Mouse (Mus musculus) thymus, adult 2 months (tissue): ENCODE measurements around the gene Hecw2. TPM values are rescaled to one million over a fixed set of nuclear protein-coding genes. Genes with fewer than 3 reads are reported as not detected.

Source experiments
- DNase-seq: peaks from one replicate; pipeline ENCODE4 v3.0.0; 2021
- H3K27ac ChIP-seq: fragments of 200-500 bp; 2 replicates; pipeline ENCODE4 v1.5.1; 2012; ENCODE audit warnings: low read length, control low read depth; ENCODE audit not compliant: control insufficient read depth, insufficient read depth
- H3K27me3 ChIP-seq: fragments of 200-500 bp; 2 replicates; pipeline ENCODE4 v1.6.1; 2012; ENCODE audit warnings: mild to moderate bottlenecking, low read length, moderate library complexity, mixed read lengths; ENCODE audit not compliant: control insufficient read depth, insufficient read depth
- H3K36me3 ChIP-seq: fragments of 200-500 bp; 2 replicates; pipeline ENCODE4 v1.6.1; 2012; ENCODE audit warnings: mild to moderate bottlenecking, low read length, moderate library complexity; ENCODE audit not compliant: control insufficient read depth, insufficient read depth
- H3K4me1 ChIP-seq: fragments of 200-500 bp; replicated peaks from 2 replicates; pipeline ENCODE4 v1.6.1; 2012; ENCODE audit warnings: low read length; ENCODE audit not compliant: control insufficient read depth, insufficient read depth
- H3K4me3 ChIP-seq: fragments of 200-500 bp; 2 replicates; pipeline ENCODE4 v1.5.1; 2012; ENCODE audit warnings: mild to moderate bottlenecking, low read length, control low read depth, moderate library complexity; ENCODE audit not compliant: control insufficient read depth, insufficient read depth
- CTCF ChIP-seq: fragments of 200-500 bp; IDR thresholded peaks from 2 replicates; pipeline ENCODE4 v1.5.1; 2012; ENCODE audit warnings: mild to moderate bottlenecking, control low read depth, low read length, moderate library complexity, borderline replicate concordance; ENCODE audit not compliant: control insufficient read depth, poor library complexity, insufficient read depth; ENCODE audit errors: extremely low read depth
- POLR2A ChIP-seq: fragments of 200-500 bp; IDR thresholded peaks from 2 replicates; pipeline ENCODE4 v1.6.1; 2012; ENCODE audit warnings: mild to moderate bottlenecking, low read length, control low read depth, moderate library complexity; ENCODE audit not compliant: control insufficient read depth, poor library complexity, insufficient read depth; ENCODE audit errors: extremely low read depth
- WGBS: fragments of 180-500 bp; shearing (Covaris S2); methylation state at CpG from one replicate; pipeline ENCODE4 v1.1.7; 2018; 5-methylcytosine and 5-hydroxymethylcytosine counted together
- polyA plus RNA-seq: library from polyadenylated mRNA; depleted of rRNA; stranded (reverse); fragments of >200 nt; gene quantifications from 2 replicates; pipeline ENCODE4 v1.2.3, GENCODE M21; 2012

Gene Hecw2
- polyA plus RNA-seq, 1 experiment: 0.55 TPM

DNA sequence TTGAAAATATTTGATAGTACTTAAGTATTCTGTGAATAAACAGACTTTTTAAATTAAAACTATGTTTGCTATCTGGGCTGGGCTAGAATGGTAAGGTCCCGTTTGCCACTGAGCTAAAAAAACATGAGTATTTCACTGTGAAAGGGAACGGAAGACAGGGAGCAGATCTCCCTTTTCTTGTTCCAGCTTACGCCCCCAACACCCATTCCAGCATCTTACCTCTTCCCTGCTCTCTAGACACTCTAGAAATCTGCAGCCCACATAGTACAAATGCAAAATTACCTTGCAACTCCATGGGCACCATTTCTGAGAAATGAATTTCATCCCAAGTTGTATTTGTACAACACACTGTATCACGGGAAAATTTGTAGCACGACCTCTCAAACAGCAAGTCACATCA is 49.9 kb downstream of the Hecw2 start:
- Histone ChIP-seq H3K4me3 (no peak overlapping the region), H3K4me1 (no peaks in the 10 kb centered on the region), H3K27ac (no peak overlapping the region), H3K36me3 (no peaks in the 10 kb centered on the region), H3K27me3 (no peaks in the 10 kb centered on the region)
- WGBS: 96% methylated on average over 5 of the region's 5 CpGs
- TF ChIP-seq CTCF (no peak), POLR2A (no peak)
- DNase-seq: no peak

GRCm38 (mm10) chr1:54133802-54134436 is 61.0 kb downstream of the Hecw2 start:
- 84% methylated on average over 4 of the region's 4 CpGs for WGBS
- Histone ChIP-seq H3K4me3 (no peak overlapping the region), H3K27me3 (no peaks in the 10 kb centered on the region), H3K4me1 (no peaks in the 10 kb centered on the region), H3K27ac (no peak overlapping the region), H3K36me3 (no peaks in the 10 kb centered on the region)
- no peak for DNase-seq
- no peak for TF ChIP-seq CTCF
- no peak for TF ChIP-seq POLR2A

- TF ChIP-seq POLR2A (no peak), CTCF (no peak)
- H3K4me1 ChIP-seq: no peaks in the 10 kb centered on the region
- WGBS: 31% methylated on average over 5 of the region's 5 CpGs
- no peak overlapping the region for H3K4me3 ChIP-seq
- DNase-seq: no peak
- no peaks in the 10 kb centered on the region for H3K27me3 ChIP-seq
- no peak overlapping the region for H3K27ac ChIP-seq
- no peaks in the 10 kb centered on the region for H3K36me3 ChIP-seq
Observed at GRCm38 (mm10) chr1:54128714-54129431, 66.1 kb downstream of the Hecw2 start.

DNA sequence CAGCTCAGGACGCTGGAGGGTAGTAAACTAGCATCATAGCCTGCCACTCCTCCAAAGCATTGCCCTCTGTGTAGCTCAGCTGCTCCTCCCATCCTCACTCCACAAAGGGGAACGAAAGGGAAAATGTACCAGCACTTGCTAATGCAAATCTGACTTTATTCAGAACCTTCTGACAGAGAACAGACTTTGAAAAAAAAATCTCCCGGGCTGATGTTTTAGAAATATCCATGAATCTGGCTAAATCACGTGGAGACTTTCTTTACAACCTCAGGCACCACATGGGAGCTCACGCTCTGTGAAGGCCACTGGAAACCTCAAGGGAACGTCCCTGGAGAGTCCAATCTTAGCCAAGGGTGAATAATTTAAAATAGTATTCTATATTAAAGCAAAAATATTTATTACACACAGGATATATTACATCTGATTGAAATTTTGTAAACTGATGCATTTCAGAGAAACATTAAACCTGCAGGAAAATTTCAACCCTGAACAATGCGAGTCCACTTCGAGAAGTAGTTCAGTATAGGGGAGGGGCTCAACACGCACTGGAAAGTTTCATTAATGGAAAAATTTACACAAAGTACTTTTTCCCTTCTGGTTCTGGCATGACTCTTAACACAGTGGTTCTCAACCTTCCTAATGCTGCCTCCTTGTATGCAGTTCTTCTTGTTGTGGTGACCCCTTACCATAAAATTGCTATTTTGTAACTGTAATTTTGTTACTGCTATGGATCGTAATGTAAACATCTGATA is 67.8 kb downstream of the Hecw2 start:
- no peaks in the 10 kb centered on the region for H3K27me3 ChIP-seq
- TF ChIP-seq POLR2A: no peak
- TF ChIP-seq CTCF: no peak
- 88% methylated on average over 10 of the region's 10 CpGs for WGBS
- no peak for DNase-seq
- H3K4me1 ChIP-seq: no peaks in the 10 kb centered on the region
- no peak overlapping the region for H3K4me3 ChIP-seq
- H3K36me3 ChIP-seq: no peaks in the 10 kb centered on the region
- no peak overlapping the region for H3K27ac ChIP-seq

- Histone ChIP-seq H3K4me3 (no peak overlapping the region), H3K36me3 (no peaks in the 10 kb centered on the region), H3K27ac (no peak overlapping the region), H3K27me3 (no peaks in the 10 kb centered on the region), H3K4me1 (0 out of 2 replicates have a peak, but pooled peaks cover 8% of the 10 kb centered on the region)
- TF ChIP-seq CTCF (no peak), POLR2A (no peak)
- 97% methylated on average over 2 of the region's 2 CpGs for WGBS
- DNase-seq: no peak
Observed at GRCm38 (mm10) chr1:54122551-54122950, 72.4 kb downstream of the Hecw2 start.

DNA sequence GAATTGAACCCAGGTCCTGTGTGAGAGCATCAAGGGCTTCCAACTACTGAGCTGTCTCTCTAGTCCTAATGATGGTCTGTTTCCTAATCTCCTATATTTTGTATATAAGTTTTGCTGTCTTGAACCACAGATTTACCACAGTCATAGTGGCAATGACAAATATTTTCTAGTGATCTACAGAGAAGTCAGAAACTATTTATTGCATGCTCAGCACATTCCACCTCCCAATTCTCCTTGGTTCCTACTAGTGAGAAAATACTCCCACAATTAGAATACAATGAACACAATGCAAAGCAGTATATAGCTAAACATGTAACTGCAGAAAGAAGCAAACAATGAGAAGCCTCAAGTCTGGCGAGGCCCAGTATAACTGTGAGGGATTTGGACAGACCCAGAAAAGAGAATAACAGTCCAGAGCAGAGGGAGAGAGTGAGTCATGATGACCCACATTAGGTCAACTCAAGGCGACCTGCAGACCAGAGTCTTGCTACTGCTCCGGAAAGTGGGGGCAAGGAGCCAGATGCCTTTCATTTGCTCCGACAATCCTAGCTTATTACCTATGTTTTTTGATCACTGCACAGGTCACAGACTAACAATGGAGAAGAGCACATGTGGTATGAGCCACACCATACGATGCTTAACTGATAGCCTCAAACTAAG is 73.8 kb downstream of the Hecw2 start:
- Histone ChIP-seq H3K27me3 (no peaks in the 10 kb centered on the region), H3K4me3 (no peak overlapping the region), H3K36me3 (no peaks in the 10 kb centered on the region), H3K27ac (no peak overlapping the region), H3K4me1 (0 out of 2 replicates have a peak, but pooled peaks cover 8% of the 10 kb centered on the region)
- no peak for DNase-seq
- TF ChIP-seq CTCF: no peak
- no peak for TF ChIP-seq POLR2A
- WGBS: 99% methylated on average over 5 of the region's 5 CpGs
